In genomic region chr17:83129658-83130057, GRCm38 (mm10) we compare ENCODE assay signal across 14 mouse cellular contexts.
A peak's percentile ranks its signal among the peaks of the same experiment; 100 is the strongest.
DNase-seq lines count a peak whose midpoint lies in the region; ATAC-seq and TF ChIP-seq lines count a peak whose summit lies in the region.
"Had no signal": no experiment of that assay in that cellular context is flagged by ENCODE, and none has a peak within 500 bp of the region (broad histone marks: within the 10 kb centered on the region; RNA-seq: fewer than 3 reads in every experiment).

No protein-coding gene starts in this region.

- H3K9me3 ChIP-seq in kidney, embryonic 14.5 days (ENCODE audit: control insufficient read depth, low read length), result no peaks in the 10 kb centered on the region
- no peaks in the 10 kb centered on the region for H3K9me3 ChIP-seq in embryonic facial prominence, embryonic 10.5 days
- no peaks in the 10 kb centered on the region for H3K9me3 ChIP-seq in forebrain, embryonic 15.5 days
- no peaks in the 10 kb centered on the region for H3K9me3 ChIP-seq in hindbrain, postnatal 0 days (ENCODE audit: low read length)
- H3K9me3 ChIP-seq: lung, embryonic 15.5 days had no signal

- H3K4me3 ChIP-seq in kidney, embryonic 14.5 days (ENCODE audit: low read length), result no peak overlapping the region
- H3K4me3 ChIP-seq in kidney, adult 2 months (ENCODE audit: insufficient read depth, low read depth, low read length), result no peak overlapping the region
- H3K4me3 ChIP-seq in embryonic facial prominence, embryonic 10.5 days, result no peak overlapping the region
- H3K4me3 ChIP-seq in forebrain, embryonic 15.5 days, result no peak overlapping the region
- no peak overlapping the region for H3K4me3 ChIP-seq in hindbrain, postnatal 0 days (ENCODE audit: low read length)
- H3K4me3 ChIP-seq: lung, embryonic 15.5 days; megakaryocyte, embryonic 14.5 days had no signal

- H3K4me1 ChIP-seq in kidney, embryonic 14.5 days (ENCODE audit: control insufficient read depth, insufficient read depth, low read length), result peaks cover 29% of the 10 kb centered on the region
- no peaks in the 10 kb centered on the region for H3K4me1 ChIP-seq in kidney, adult 2 months (ENCODE audit: control insufficient read depth, insufficient read depth, low read length)
- H3K4me1 ChIP-seq in embryonic facial prominence, embryonic 10.5 days, result peaks cover 78% of the 10 kb centered on the region
- H3K4me1 ChIP-seq in forebrain, embryonic 15.5 days, result peaks cover 23% of the 10 kb centered on the region
- peaks cover 6% of the 10 kb centered on the region; the same call in 1 of the 2 replicates for H3K4me1 ChIP-seq in hindbrain, postnatal 0 days (ENCODE audit: insufficient read depth, low read length)

- H3K9ac ChIP-seq in kidney, embryonic 14.5 days (ENCODE audit: low read depth, low read length), result no peak overlapping the region
- no peak overlapping the region for H3K9ac ChIP-seq in forebrain, embryonic 15.5 days (replicated peaks)
- no peak overlapping the region for H3K9ac ChIP-seq in hindbrain, postnatal 0 days (replicated peaks; ENCODE audit: low read length)
- H3K9ac ChIP-seq: lung, embryonic 15.5 days had no signal

- H3K36me3 ChIP-seq in kidney, embryonic 14.5 days (ENCODE audit: control insufficient read depth, insufficient read depth, low read length), result no peaks in the 10 kb centered on the region
- no peaks in the 10 kb centered on the region for H3K36me3 ChIP-seq in kidney, adult 2 months (ENCODE audit: control insufficient read depth, insufficient read depth, low read length)
- no peaks in the 10 kb centered on the region for H3K36me3 ChIP-seq in embryonic facial prominence, embryonic 10.5 days (replicated peaks)
- no peaks in the 10 kb centered on the region for H3K36me3 ChIP-seq in forebrain, embryonic 15.5 days
- H3K36me3 ChIP-seq in hindbrain, postnatal 0 days (ENCODE audit: insufficient read depth, low read length), result no peaks in the 10 kb centered on the region
- H3K36me3 ChIP-seq: G1E; lung, embryonic 15.5 days had no signal

- no peak overlapping the region for H3K4me2 ChIP-seq in kidney, embryonic 14.5 days (replicated peaks; ENCODE audit: low read depth, low read length)
- H3K4me2 ChIP-seq in forebrain, embryonic 15.5 days (replicated peaks), result peak overlapping the region; percentile 28
- H3K4me2 ChIP-seq in hindbrain, postnatal 0 days (ENCODE audit: low read depth, low read length), result peak overlapping the region; percentile 29; the same call in 1 of the 2 replicates
- H3K4me2 ChIP-seq: liver, embryonic 11.5 days; lung, embryonic 15.5 days had no signal

- TF ChIP-seq POLR2A in kidney, adult 2 months (IDR thresholded peaks at IDR 0.05; ENCODE audit: low read depth, low read length), result no peak

- 78% methylated on average over 7 of the region's 7 CpGs for WGBS in kidney, embryonic 14.5 days
- WGBS in kidney, adult 2 months, result 82% methylated on average over 7 of the region's 7 CpGs
- 49% methylated on average over 7 of the region's 7 CpGs for WGBS in embryonic facial prominence, embryonic 10.5 days
- 63% methylated on average over 7 of the region's 7 CpGs for whole genome bisulfite sequencing in forebrain, embryonic 15.5 days
- WGBS in hindbrain, postnatal 0 days, result 48% methylated on average over 7 of the region's 7 CpGs

- no peaks in the 10 kb centered on the region for H3K27me3 ChIP-seq in kidney, embryonic 14.5 days (ENCODE audit: control insufficient read depth, insufficient read depth, low read length)
- H3K27me3 ChIP-seq in kidney, adult 2 months (replicated peaks; ENCODE audit: control insufficient read depth, insufficient read depth, low read length), result no peaks in the 10 kb centered on the region
- H3K27me3 ChIP-seq in embryonic facial prominence, embryonic 10.5 days (replicated peaks; ENCODE audit: low read depth, poor library complexity, severe bottlenecking), result peaks cover 54% of the 10 kb centered on the region
- no peaks in the 10 kb centered on the region for H3K27me3 ChIP-seq in forebrain, embryonic 15.5 days
- no peaks in the 10 kb centered on the region for H3K27me3 ChIP-seq in hindbrain, postnatal 0 days (ENCODE audit: insufficient read depth, low read length)
- H3K27me3 ChIP-seq: lung, embryonic 15.5 days had no signal

- ATAC-seq in kidney, embryonic 14.5 days (ENCODE audit: low FRiP score, low TSS enrichment), result peak; percentile 61; the same call in 1 of the 2 replicates
- peak; percentile 42 for ATAC-seq in forebrain, embryonic 15.5 days (replicated peaks)
- peak; percentile 24; the same call in 1 of the 2 replicates for ATAC-seq in hindbrain, postnatal 0 days
- ATAC-seq in megakaryocyte progenitor cell, adult 5-6 weeks (replicated peaks; ENCODE audit: poor library complexity), result no peak
- ATAC-seq: intestine, postnatal 0 days had no signal

- no peak for TF ChIP-seq CTCF in kidney, adult 2 months (conservative IDR thresholded peaks at IDR 0.05; ENCODE audit: insufficient read depth, insufficient read length, low read depth, low read length)
- TF ChIP-seq CTCF in hindbrain, postnatal 0 days (IDR thresholded peaks at IDR 0.05; ENCODE audit: low read depth), result no peak

- DNase-seq in kidney, adult 2 months, result no peak
- no peak for DNase-seq in embryonic facial prominence, embryonic 10.5 days (ENCODE audit: low spot score)
- DNase-seq in hindbrain, postnatal 0 days (ENCODE audit: low spot score), result no peak
- DNase-seq in spleen, postnatal 14 days (ENCODE audit: low spot score in 2 of 2), result no peak
- DNase-seq in ovary, adult 18-20 months (ENCODE audit: low spot score), result no peak
- DNase-seq: heart, adult 18-20 months had no signal

- H3K27ac ChIP-seq in kidney, embryonic 14.5 days (ENCODE audit: low read depth, low read length), result no peak overlapping the region
- no peak overlapping the region for H3K27ac ChIP-seq in kidney, adult 2 months (ENCODE audit: insufficient read depth, low read depth, low read length)
- H3K27ac ChIP-seq in embryonic facial prominence, embryonic 10.5 days (replicated peaks), result 0 out of 2 replicates have a peak overlapping the region, but pooled peaks have one; percentile 7
- no peak overlapping the region for H3K27ac ChIP-seq in forebrain, embryonic 15.5 days (replicated peaks)
- H3K27ac ChIP-seq in hindbrain, postnatal 0 days, result peak overlapping the region; percentile 11; the same call in 1 of the 2 replicates
- H3K27ac ChIP-seq: lung, embryonic 15.5 days had no signal

Comparison
In these comparisons a context has a peak if more than half of its experiments do, and no peak if none do; other contexts are left out.
1. H3K27ac ChIP-seq: peak in embryonic facial prominence, embryonic 10.5 days (single experiment) and hindbrain, postnatal 0 days (single experiment); none in kidney, embryonic 14.5 days (single experiment), kidney, adult 2 months (single experiment) and forebrain, embryonic 15.5 days (single experiment).